Mouse (Mus musculus): Measurements from ENCODE around the gene Gnas.

GRCm38 (mm10) chr2:174342793-174343400 is 58.8 kb downstream of the Gnas start:
- TF ChIP-seq POLR2A (IDR thresholded peaks at IDR 0.05; ENCODE audit: control insufficient read depth, low read depth, low read length) = no peak
- no peak for TF ChIP-seq CTCF (IDR thresholded peaks at IDR 0.05; ENCODE audit: control insufficient read depth, insufficient read depth, insufficient replicate concordance, low read depth, low read length)
